ENCODE assay signal across 19 mouse cellular contexts in genomic region chr2:150995324-150995723, GRCm38 (mm10). TPM values are rescaled to one million over a fixed set of nuclear protein-coding genes. Genes with fewer than 3 reads are reported as not detected.
"Had no signal": no experiment of that assay in that cellular context is flagged by ENCODE, and none has a peak within 500 bp of the region (broad histone marks: within the 10 kb centered on the region; RNA-seq: fewer than 3 reads in every experiment).

No protein-coding gene starts in this region.

- H3K4me1 ChIP-seq: midbrain, embryonic 15.5 days had no signal

- H3K27me3 ChIP-seq: megakaryocyte, embryonic 14.5 days; midbrain, embryonic 13.5 days; midbrain, embryonic 15.5 days; neural tube, embryonic 12.5 days had no signal

- DNase-seq: lung, adult 18-20 months; lung, embryonic 14.5 days; lung, postnatal 14 days; lung, postnatal 36 days; retina, postnatal 1 day; right cerebral cortex, adult 18-20 months; right cerebral cortex, postnatal 25 days; right cerebral cortex, postnatal 4 days; spleen, adult 18-20 months; thymus, adult 2 months; thymus, postnatal 25 days; thymus, postnatal 4 days had no signal

- H3K9ac ChIP-seq: lung, embryonic 14.5 days; midbrain, embryonic 13.5 days; midbrain, embryonic 15.5 days; neural tube, embryonic 12.5 days had no signal

- H3K27ac ChIP-seq: macrophage; midbrain, embryonic 13.5 days; midbrain, embryonic 15.5 days; neural tube, embryonic 12.5 days had no signal

- H3K4me3 ChIP-seq: megakaryocyte, embryonic 14.5 days; midbrain, embryonic 13.5 days; midbrain, embryonic 15.5 days; neural tube, embryonic 12.5 days had no signal

- H3K36me3 ChIP-seq: midbrain, embryonic 13.5 days; midbrain, embryonic 15.5 days; neural tube, embryonic 12.5 days had no signal

- ATAC-seq: midbrain, embryonic 13.5 days; midbrain, embryonic 15.5 days had no signal

- H3K9me3 ChIP-seq: megakaryocyte, embryonic 14.5 days; midbrain, embryonic 13.5 days; midbrain, embryonic 15.5 days; neural tube, embryonic 12.5 days had no signal

- H3K4me2 ChIP-seq: lung, embryonic 14.5 days; midbrain, embryonic 11.5 days; midbrain, embryonic 13.5 days; midbrain, embryonic 15.5 days; neural tube, embryonic 12.5 days had no signal

RNA-seq across cellular contexts. Expression of gene Ninl, which starts 43.9 kb away (rescaled TPM):
- total RNA-seq: monocyte, adult 5-6 weeks had no signal
